Mouse (Mus musculus): ENCODE results near the gene Apol11b.
A peak's percentile ranks its signal among the peaks of the same experiment; 100 is the strongest.
"Not testable (repeated sequence)": the region's sequence is repeated elsewhere in the genome, so short reads cannot be mapped to it uniquely, and the experiment has no call there.

Apol11b gene

GRCm38 (mm10) chr15:77643176-77643575 lies at the start of gene Apol11b:
TSS of gene Apol11b (minus strand) at chr15:77643286.
- DNase-seq (ENCODE audit: low spot score in 2 of 2), result not testable (repeated sequence)

GRCm38 (mm10) chr15:77691532-77692311 lies 48.6 kb upstream of the Apol11b start:
- not testable (repeated sequence) for DNase-seq (ENCODE audit: low spot score in 2 of 2)

GRCm38 (mm10) chr15:77683944-77684343 lies 40.9 kb upstream of the Apol11b start:
- DNase-seq (ENCODE audit: low spot score in 2 of 2), result peak in 1 of 2 experiments; percentile 37

GRCm38 (mm10) chr15:77674081-77674480 lies 31.0 kb upstream of the Apol11b start:
- DNase-seq (ENCODE audit: low spot score in 2 of 2), result not testable (repeated sequence)

- DNase-seq (ENCODE audit: low spot score in 2 of 2), result not testable (repeated sequence)
These were observed 18.8 kb upstream of the Apol11b start for GRCm38 (mm10) chr15:77661841-77662240.

GRCm38 (mm10) chr15:77659773-77660172 lies 16.7 kb upstream of the Apol11b start:
- not testable (repeated sequence) for DNase-seq (ENCODE audit: low spot score in 2 of 2)

GRCm38 (mm10) chr15:77651143-77651542 lies 8.1 kb upstream of the Apol11b start:
- not testable (repeated sequence) for DNase-seq (ENCODE audit: low spot score in 2 of 2)

GRCm38 (mm10) chr15:77629822-77630221 lies 13.3 kb downstream of the Apol11b start:
- DNase-seq (ENCODE audit: low spot score in 2 of 2), result not testable (repeated sequence)

GRCm38 (mm10) chr15:77628647-77629046 lies 14.4 kb downstream of the Apol11b start:
- DNase-seq (ENCODE audit: low spot score in 2 of 2), result not testable (repeated sequence)

- not testable (repeated sequence) for DNase-seq (ENCODE audit: low spot score in 2 of 2)
These were observed 16.6 kb downstream of the Apol11b start for GRCm38 (mm10) chr15:77626471-77626870.

GRCm38 (mm10) chr15:77624710-77625109 lies 18.4 kb downstream of the Apol11b start:
- DNase-seq (ENCODE audit: low spot score in 2 of 2), result no peak

- DNase-seq (ENCODE audit: low spot score in 2 of 2), result no peak
These were observed 37.0 kb downstream of the Apol11b start for GRCm38 (mm10) chr15:77606069-77606468.

- DNase-seq (ENCODE audit: low spot score in 2 of 2), result no peak
These were observed 44.1 kb downstream of the Apol11b start, which contains the start of gene Gm36245 for GRCm38 (mm10) chr15:77598958-77599357. TSS of gene Gm36245 (plus strand) at chr15:77599258.

GRCm38 (mm10) chr15:77598429-77598828 lies 44.7 kb downstream of the Apol11b start:
- DNase-seq (ENCODE audit: low spot score in 2 of 2), result no peak

GRCm38 (mm10) chr15:77595961-77596360 lies 47.1 kb downstream of the Apol11b start, which contains the start of gene Apol10b:
TSS of gene Apol10b (minus strand) at chr15:77596125.
- no peak for DNase-seq (ENCODE audit: low spot score in 2 of 2)

- DNase-seq (ENCODE audit: low spot score in 2 of 2), result no peak
These were observed 49.5 kb downstream of the Apol11b start for GRCm38 (mm10) chr15:77593557-77593956.

GRCm38 (mm10) chr15:77590881-77591280 lies 52.2 kb downstream of the Apol11b start:
- no peak for DNase-seq (ENCODE audit: low spot score in 2 of 2)

- DNase-seq (ENCODE audit: low spot score in 2 of 2), result no peak
These were observed 54.1 kb downstream of the Apol11b start for GRCm38 (mm10) chr15:77588981-77589380.

- DNase-seq (ENCODE audit: low spot score in 2 of 2), result no peak
These were observed 56.1 kb downstream of the Apol11b start for GRCm38 (mm10) chr15:77587026-77587425.

Data from cerebellum, postnatal 4 days (tissue).